Mouse (Mus musculus): Measurements from ENCODE around the gene Hs1bp3. TPM values are rescaled to one million over a fixed set of nuclear protein-coding genes. Genes with fewer than 3 reads are reported as not detected.

The Hs1bp3 gene
- total RNA-seq, 4 experiments from 2014 or later = 14.4 to 17.1 (median 15.6) TPM

- no peak for DNase-seq (ENCODE audit: low spot score in 2 of 2)
Observed at GRCm38 (mm10) chr12:8334261-8334660, 21.0 kb downstream of the Hs1bp3 start.

GRCm38 (mm10) chr12:8335503-8335902, 22.3 kb downstream of the Hs1bp3 start:
- no peak for DNase-seq (ENCODE audit: low spot score in 2 of 2)

- DNase-seq (ENCODE audit: low spot score in 2 of 2) = no peak
Observed at GRCm38 (mm10) chr12:8336601-8337285, 23.5 kb downstream of the Hs1bp3 start.

- DNase-seq (ENCODE audit: low spot score in 2 of 2) = no peak
Observed at GRCm38 (mm10) chr12:8337286-8338060, 24.2 kb downstream of the Hs1bp3 start.

- DNase-seq (ENCODE audit: low spot score in 2 of 2) = no peak
Observed at GRCm38 (mm10) chr12:8338491-8338890, 25.3 kb downstream of the Hs1bp3 start.

GRCm38 (mm10) chr12:8338918-8339317, 25.7 kb downstream of the Hs1bp3 start:
- DNase-seq (ENCODE audit: low spot score in 2 of 2) = no peak

- DNase-seq (ENCODE audit: low spot score in 2 of 2) = no peak
Observed at GRCm38 (mm10) chr12:8339591-8340319, 26.5 kb downstream of the Hs1bp3 start.

- no peak for DNase-seq (ENCODE audit: low spot score in 2 of 2)
Observed at GRCm38 (mm10) chr12:8341008-8341407, 27.8 kb downstream of the Hs1bp3 start.

GRCm38 (mm10) chr12:8343381-8343780, 30.1 kb downstream of the Hs1bp3 start:
- no peak for DNase-seq (ENCODE audit: low spot score in 2 of 2)

GRCm38 (mm10) chr12:8344897-8345296, 31.7 kb downstream of the Hs1bp3 start:
- peak in 1 of 2 experiments; percentile 75 for DNase-seq (ENCODE audit: low spot score in 2 of 2)

- no peak for DNase-seq (ENCODE audit: low spot score in 2 of 2)
Observed at GRCm38 (mm10) chr12:8345539-8345938, 32.3 kb downstream of the Hs1bp3 start.

- no peak for DNase-seq (ENCODE audit: low spot score in 2 of 2)
Observed at GRCm38 (mm10) chr12:8347746-8348462, 34.7 kb downstream of the Hs1bp3 start.

GRCm38 (mm10) chr12:8348733-8349513, 35.7 kb downstream of the Hs1bp3 start:
- DNase-seq (ENCODE audit: low spot score in 2 of 2) = no peak

- no peak for DNase-seq (ENCODE audit: low spot score in 2 of 2)
Observed at GRCm38 (mm10) chr12:8351025-8351903, 38.0 kb downstream of the Hs1bp3 start.

GRCm38 (mm10) chr12:8353071-8353470, 39.8 kb downstream of the Hs1bp3 start:
- DNase-seq (ENCODE audit: low spot score in 2 of 2) = no peak

- DNase-seq (ENCODE audit: low spot score in 2 of 2) = no peak
Observed at GRCm38 (mm10) chr12:8354187-8354586, 41.0 kb downstream of the Hs1bp3 start.

- no peak for DNase-seq (ENCODE audit: low spot score in 2 of 2)
Observed at GRCm38 (mm10) chr12:8355011-8355410, 41.8 kb downstream of the Hs1bp3 start.

GRCm38 (mm10) chr12:8357449-8357848, 44.2 kb downstream of the Hs1bp3 start:
- peak in 1 of 2 experiments; percentile 90 for DNase-seq (ENCODE audit: low spot score in 2 of 2)

- DNase-seq (ENCODE audit: low spot score in 2 of 2) = no peak
Observed at GRCm38 (mm10) chr12:8358344-8358966, 45.2 kb downstream of the Hs1bp3 start.

Measured in left cerebral cortex, adult 8-10 months (tissue).